Mouse (Mus musculus) urinary bladder, postnatal 36 days (tissue): ENCODE results near the gene Hint1.

Experiments
- DNase-seq, 2 experiments: peaks; one replicate each; pipeline ENCODE4 v3.0.0; 2022; ENCODE audit warnings: low spot score in 2 of 2, mixed read lengths in 1 of 2

Hint1 gene

GRCm38 (mm10) chr11:54861471-54862420, 4.4 kb upstream of the Hint1 start:
- no peak for DNase-seq

GRCm38 (mm10) chr11:54862621-54863520, 3.3 kb upstream of the Hint1 start:
- DNase-seq, result peak; percentile 34 to 37

- DNase-seq, result no peak
These were observed 675 bp upstream of the Hint1 start for GRCm38 (mm10) chr11:54865330-54866085.

- DNase-seq, result peak in 1 of 2 experiments; percentile 33
These were observed 834 bp downstream of the Hint1 start for GRCm38 (mm10) chr11:54867049-54867385.

GRCm38 (mm10) chr11:54867903-54868434, 1.8 kb downstream of the Hint1 start:
- DNase-seq, result no peak

GRCm38 (mm10) chr11:54868445-54868844, 2.3 kb downstream of the Hint1 start:
- no peak for DNase-seq

GRCm38 (mm10) chr11:54869318-54869717, 3.1 kb downstream of the Hint1 start:
- DNase-seq, result no peak

- peak in 1 of 2 experiments; percentile 41 for DNase-seq
These were observed 5.8 kb downstream of the Hint1 start for GRCm38 (mm10) chr11:54871831-54872537.

GRCm38 (mm10) chr11:54876031-54876430, 9.8 kb downstream of the Hint1 start:
- no peak for DNase-seq

- DNase-seq, result no peak
These were observed 12.7 kb downstream of the Hint1 start for GRCm38 (mm10) chr11:54878893-54879292.

GRCm38 (mm10) chr11:54879434-54879833, 13.3 kb downstream of the Hint1 start:
- DNase-seq, result peak; percentile 35 to 46

GRCm38 (mm10) chr11:54879922-54880321, 13.7 kb downstream of the Hint1 start:
- no peak for DNase-seq

- no peak for DNase-seq
These were observed 14.9 kb downstream of the Hint1 start for GRCm38 (mm10) chr11:54881051-54881474.

- DNase-seq, result peak in 1 of 2 experiments; percentile 60
These were observed 16.5 kb downstream of the Hint1 start for GRCm38 (mm10) chr11:54882671-54883070.

GRCm38 (mm10) chr11:54884197-54884828, 18.1 kb downstream of the Hint1 start:
- no peak for DNase-seq

GRCm38 (mm10) chr11:54884937-54885336, 18.8 kb downstream of the Hint1 start:
- DNase-seq, result peak in 1 of 2 experiments; percentile 81

- DNase-seq, result no peak
These were observed 19.2 kb downstream of the Hint1 start for GRCm38 (mm10) chr11:54885406-54885805.

GRCm38 (mm10) chr11:54887927-54888326, 21.7 kb downstream of the Hint1 start:
- no peak for DNase-seq

GRCm38 (mm10) chr11:54891341-54891740, 25.2 kb downstream of the Hint1 start:
- DNase-seq, result no peak

- DNase-seq, result no peak
These were observed 25.9 kb downstream of the Hint1 start for GRCm38 (mm10) chr11:54892091-54892490.
